Mouse (Mus musculus) inflammation-experienced regulatory T-cells, adult 16 weeks (primary cell): ENCODE results near the gene Gpr39. TPM values are rescaled to one million over a fixed set of nuclear protein-coding genes. Genes with fewer than 3 reads are reported as not detected.

Source experiments
- polyA plus RNA-seq: library from polyadenylated mRNA; unstranded; fragments of 100-300 nt; shearing (Covaris generic); gene quantifications from one replicate; pipeline ENCODE4 v1.2.1, GENCODE M21; 2017

The Gpr39 gene
- polyA plus RNA-seq: not detected

DNA sequence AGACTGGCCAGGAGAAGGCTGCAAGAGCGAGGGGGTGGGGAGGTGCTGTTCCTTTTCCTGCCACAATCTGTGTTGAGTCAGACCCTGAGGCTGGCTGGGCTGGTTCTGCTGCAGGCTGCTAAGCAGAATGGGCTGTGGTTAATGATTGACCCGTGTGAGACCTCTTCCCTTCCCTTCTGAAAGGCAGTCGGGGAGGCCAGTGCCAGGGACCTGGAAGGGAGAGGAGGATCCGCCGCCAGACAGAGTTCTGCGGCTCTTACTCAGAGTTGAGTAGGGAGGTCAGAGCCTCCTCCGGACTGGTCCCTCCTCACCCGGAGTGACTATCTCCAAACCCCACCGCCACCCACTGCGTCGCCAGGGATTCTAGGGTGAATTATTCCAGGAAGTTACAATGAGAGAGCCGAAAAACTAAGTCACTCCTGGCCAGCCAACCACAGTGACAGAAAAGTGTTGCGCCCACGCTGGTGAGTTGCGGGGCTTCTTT, at the start of gene Gpr39:
Gene Gpr39 (plus strand): TSS at position 206 of the 484 bp plus-strand sequence.

DNA sequence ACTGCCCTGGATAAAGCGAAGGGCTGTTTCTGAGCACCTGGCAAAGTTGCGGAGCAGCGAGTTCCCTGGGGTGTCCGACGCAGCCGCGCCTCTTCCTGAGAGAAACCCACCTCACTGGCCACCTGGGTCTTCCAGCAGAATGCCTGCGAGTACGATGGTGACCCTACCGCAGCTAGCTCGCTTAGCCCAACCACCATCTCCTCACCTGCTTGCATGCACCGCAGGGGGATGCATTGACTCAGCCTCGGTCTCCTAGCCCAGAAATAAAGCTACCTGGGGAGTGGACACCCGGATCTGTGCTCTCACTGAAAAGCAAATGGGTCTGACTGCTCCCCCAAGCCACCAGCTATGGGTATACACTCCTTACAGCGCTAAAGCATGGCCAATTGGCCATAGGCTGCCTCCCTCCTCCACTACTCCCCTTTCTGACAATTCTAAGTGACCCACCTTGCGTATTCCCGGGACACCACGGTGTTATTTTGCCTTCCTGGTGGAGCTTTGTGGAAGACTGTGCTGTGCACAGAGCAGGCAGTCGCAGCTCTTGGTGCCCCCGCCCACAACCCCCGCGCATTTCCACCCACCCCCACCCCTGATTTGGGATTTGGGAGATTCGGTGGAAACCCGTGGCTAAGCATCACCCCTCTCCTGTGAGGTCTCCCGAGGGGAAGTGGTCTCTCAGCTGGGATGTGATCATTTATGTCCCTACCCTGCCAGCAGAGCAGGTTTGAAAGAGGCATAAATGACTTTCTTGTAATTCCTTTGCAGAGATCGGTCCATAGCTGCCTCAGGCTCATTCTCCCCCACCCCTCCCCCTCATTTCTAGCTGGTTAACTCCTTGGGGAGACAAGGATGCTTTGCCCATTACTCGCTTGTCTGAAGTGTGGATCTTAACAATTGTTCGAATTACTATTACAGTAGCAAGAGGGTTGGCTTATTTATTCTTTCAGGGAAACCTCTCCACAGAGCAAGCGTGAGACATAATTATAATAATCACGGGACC, 236.1 kb downstream of the Gpr39 start, which contains the start of gene Lypd1:
Gene Lypd1 (minus strand): TSS at position 501 of the 1,000 bp plus-strand sequence.

Other genes with a start within 250 kb of the Gpr39 start
- gene Actr3, start 241.3 kb upstream of the Gpr39 start, polyA plus RNA-seq: 1,410 TPM
- 3.3 TPM for gene Slc35f5, start 116.4 kb upstream of the Gpr39 start, polyA plus RNA-seq
- gene Lypd1, start 236.1 kb downstream of the Gpr39 start, polyA plus RNA-seq: 0.07 TPM